Mouse (Mus musculus): Measurements from ENCODE around the gene Irgc1.

Gene Irgc1

GRCm38 (mm10) chr7:24472442-24472841 lies 20.3 kb upstream of the Irgc1 start:
- in situ Hi-C loops (cut with MboI) = loop anchor here (5.0 kb wide), 1 partner anchor 35 kb away; no protein-coding TSS in a partner anchor

DNA sequence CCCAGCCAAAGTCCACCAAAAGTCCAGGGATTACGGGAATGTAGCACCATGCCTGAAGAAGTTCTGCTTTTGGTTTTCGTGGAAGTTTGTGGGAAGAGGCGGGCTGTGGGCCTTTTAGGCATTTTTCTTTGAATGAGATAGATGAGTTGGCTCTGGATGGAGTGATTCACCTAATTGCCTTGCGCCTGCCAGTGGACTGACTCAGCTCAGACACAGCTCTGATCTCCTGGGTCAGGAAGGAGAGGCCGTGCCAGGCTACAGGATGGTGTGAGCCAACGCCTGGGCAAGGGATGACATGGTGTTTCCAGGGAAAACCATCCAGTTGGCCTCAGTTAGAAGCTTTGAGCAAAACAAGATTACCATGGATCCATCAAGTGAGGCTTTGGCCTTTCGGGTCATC lies 18.3 kb upstream of the Irgc1 start:
- in situ Hi-C loops (cut with MboI) = loop anchor here (5.0 kb wide), 1 partner anchor 33 kb away; no protein-coding TSS in a partner anchor

DNA sequence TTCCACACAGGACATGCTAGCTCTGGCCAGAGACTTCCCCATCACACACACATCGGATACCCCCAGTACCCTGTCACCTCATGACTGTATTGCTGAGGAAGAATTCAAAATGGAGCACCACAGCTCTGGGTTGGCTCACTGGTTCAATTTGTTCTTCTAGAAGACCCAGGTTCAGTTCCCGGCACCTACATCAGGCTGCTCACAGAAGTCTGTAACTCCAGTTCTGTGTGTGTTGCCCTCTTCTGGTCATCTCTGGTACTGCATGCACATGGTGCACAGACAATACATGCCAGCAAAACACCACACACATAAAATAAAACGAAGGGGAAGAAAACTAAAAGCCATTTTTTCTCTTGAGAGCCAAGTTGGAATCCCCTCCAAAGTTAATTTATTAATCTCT lies 17.0 kb upstream of the Irgc1 start:
- in situ Hi-C loops (cut with MboI) = no loop called here

- in situ Hi-C loops (cut with MboI) = no loop called here
Observed at GRCm38 (mm10) chr7:24467886-24468285, 15.8 kb upstream of the Irgc1 start.

DNA sequence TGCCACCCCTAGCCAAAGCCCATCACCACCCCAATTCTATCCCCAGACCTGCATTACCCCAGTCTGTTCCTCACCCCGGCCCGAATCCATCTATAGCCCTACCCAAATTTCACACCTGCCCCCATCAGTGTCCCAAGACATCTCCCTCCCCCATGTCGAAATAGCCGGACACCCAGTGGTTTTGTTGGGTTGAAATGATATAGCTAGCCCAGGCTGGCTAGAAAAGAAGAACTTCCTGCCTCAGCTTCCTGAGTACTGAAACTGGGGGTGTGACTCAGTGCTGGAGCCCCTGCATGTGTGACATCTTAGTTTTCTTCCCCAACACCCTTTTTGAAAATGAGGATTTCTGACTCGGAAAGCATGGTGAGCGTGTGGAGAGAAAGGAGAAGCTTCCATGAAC lies 14.7 kb upstream of the Irgc1 start:
- in situ Hi-C loops (cut with MboI) = no loop called here

GRCm38 (mm10) chr7:24462388-24463319 lies 10.6 kb upstream of the Irgc1 start, which contains the start of gene Plaur:
Plaur (plus strand) TSS chr7:24462484.
- in situ Hi-C loops (cut with MboI) = no loop called here

- in situ Hi-C loops (cut with MboI) = no loop called here
Observed at GRCm38 (mm10) chr7:24461376-24462051, 9.4 kb upstream of the Irgc1 start.

DNA sequence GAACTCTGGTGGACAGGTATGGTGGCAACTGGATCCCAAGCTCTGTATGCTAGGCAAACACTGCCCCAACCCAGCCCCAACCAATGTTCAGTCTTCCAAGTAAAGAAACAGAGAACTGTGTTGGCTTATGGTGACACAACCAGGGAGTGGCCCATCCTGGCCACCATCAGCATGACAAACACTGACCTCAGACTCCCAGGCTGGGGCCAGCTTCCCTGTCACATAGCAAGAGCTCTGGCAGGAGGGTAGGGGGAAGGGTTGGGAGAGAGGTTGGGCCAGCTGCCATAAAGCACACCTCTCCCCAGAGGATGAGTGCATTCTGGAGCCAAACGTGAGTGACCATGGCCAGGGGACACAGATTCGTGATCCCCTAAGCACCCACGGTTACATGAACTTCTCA lies 7.7 kb upstream of the Irgc1 start:
- in situ Hi-C loops (cut with MboI) = no loop called here

DNA sequence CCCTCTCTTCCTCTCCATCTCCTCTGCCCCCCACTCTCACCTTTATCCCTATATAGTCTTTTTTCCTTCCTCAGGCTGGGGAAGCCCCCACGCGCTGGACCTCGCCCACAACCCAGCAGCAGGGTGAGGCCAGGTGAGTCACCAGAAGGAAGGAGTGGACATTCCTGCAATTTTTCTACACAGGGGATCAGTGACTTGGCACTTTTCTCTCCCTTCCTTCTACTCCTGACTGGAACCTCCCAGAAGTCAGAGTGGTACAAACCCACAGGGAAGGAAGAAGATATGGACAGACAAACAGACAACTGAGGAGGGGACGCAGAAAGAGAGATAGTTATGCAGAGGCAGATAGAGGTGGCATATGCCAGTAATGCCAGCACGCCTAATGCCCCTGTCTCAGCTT lies 7.3 kb upstream of the Irgc1 start:
- in situ Hi-C loops (cut with MboI) = no loop called here

DNA sequence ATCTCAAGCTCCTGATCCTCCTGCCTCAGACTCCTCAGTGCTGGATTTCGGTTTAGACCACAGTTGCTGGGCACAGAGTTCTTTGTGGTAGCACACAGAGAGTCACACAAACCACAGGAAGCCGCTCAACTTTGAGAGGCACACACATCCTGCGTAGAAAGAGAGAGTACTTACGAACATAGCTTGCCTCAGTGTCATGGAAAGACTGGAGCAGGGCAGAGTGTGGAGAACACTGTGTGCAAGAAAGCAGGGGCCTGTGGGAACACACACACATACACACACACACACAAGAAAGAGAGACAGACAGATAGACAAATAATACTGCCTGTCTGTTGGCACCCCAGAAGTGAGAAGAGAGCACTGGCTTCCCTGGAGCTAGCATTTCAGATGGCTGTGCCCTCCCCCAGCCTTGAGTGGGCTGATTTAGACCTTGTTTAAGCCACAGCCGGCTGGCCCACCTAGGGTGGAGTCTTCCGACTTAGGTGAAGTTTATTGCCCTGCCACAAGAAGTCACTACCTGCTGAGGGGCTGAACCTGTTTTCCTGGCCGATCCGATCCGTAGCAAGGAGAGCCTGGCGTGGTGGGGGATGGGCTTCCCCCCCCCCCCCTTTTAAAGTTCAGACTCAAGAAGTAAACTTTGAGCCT lies 5.8 kb upstream of the Irgc1 start:
- in situ Hi-C loops (cut with MboI) = no loop called here

DNA sequence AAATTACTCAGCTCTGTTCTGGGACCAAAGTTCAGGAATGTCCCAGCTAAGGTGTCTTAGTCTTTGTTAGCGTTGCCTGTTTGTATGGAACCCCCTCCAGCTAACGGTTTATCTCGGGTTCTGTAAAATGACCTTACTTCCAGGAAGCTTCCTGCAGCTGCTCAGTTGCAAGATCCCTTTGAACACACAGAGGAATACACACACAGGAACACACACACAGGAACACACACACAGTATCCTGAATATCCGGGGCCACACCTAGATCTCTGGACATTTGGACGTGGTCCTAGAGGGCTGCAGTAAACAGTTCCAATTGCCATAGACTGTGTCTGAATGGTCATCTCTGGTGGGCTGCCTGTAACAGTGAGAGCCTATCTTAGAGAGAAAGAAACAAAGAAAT lies 3.6 kb upstream of the Irgc1 start:
- in situ Hi-C loops (cut with MboI) = no loop called here

- in situ Hi-C loops (cut with MboI) = no loop called here
Observed at GRCm38 (mm10) chr7:24454199-24454598, 2.1 kb upstream of the Irgc1 start.

DNA sequence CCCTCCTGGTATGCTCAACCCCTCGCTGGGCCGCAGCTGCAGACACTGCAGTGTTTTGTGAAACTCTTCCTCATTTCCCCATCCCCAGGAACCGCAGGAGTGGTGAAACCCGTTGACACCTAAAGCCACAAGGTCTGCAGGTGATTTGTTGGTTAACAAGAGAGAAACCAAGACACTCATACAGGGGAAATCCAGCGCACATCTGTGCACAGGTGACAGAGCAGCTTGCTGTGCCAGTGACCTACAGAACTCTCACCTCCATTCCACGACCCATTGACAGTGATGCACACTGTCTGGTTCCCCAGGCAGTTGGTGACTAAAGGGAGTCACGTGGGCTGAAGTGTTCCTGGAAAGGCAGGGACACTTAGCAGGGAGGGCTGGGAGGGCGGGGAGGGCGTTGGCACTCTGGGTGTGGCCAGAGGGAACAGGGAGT lies 1.5 kb downstream of the Irgc1 start:
- in situ Hi-C loops (cut with MboI) = no loop called here

- in situ Hi-C loops (cut with MboI) = no loop called here
Observed at GRCm38 (mm10) chr7:24448782-24449517, 3.1 kb downstream of the Irgc1 start.

DNA sequence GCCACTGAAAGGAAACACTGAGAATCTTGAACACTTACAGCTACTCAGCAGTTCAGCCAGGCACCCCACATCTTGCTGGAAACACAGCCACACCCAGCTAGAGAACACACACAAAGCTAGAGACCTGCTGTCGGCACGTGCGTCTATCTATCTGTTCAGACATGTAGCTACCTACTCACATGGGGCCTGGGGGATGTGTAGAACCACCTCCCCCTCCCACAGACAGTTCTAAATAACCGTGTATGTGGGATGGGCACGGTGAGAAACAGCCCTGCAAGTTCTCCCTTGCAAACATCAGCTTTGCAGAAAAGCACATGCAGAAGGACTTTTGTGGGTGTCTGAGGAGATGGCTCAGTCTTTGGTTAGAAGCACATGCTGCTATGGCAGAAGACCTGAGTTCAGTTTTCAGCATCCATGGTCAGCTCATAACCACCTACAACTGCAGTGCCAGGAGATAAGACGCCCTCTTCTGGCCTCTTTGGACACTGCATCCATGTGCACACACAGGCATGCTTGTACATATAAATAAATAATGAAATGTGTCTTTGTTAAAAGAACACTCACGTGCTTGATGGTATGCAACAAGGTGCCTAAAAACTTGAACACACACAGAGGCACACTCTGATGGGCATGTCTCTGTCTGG lies 5.3 kb downstream of the Irgc1 start:
- in situ Hi-C loops (cut with MboI) = no loop called here

- in situ Hi-C loops (cut with MboI) = no loop called here
Observed at GRCm38 (mm10) chr7:24445266-24445926, 6.7 kb downstream of the Irgc1 start.

GRCm38 (mm10) chr7:24442313-24442712 lies 9.8 kb downstream of the Irgc1 start:
- in situ Hi-C loops (cut with MboI) = no loop called here

GRCm38 (mm10) chr7:24441785-24442184 lies 10.3 kb downstream of the Irgc1 start:
- in situ Hi-C loops (cut with MboI) = no loop called here

- in situ Hi-C loops (cut with MboI) = loop anchor here (5.0 kb wide), 1 partner anchor 32 kb away; no protein-coding TSS in a partner anchor
Observed at GRCm38 (mm10) chr7:24439891-24440290, 12.2 kb downstream of the Irgc1 start.

DNA sequence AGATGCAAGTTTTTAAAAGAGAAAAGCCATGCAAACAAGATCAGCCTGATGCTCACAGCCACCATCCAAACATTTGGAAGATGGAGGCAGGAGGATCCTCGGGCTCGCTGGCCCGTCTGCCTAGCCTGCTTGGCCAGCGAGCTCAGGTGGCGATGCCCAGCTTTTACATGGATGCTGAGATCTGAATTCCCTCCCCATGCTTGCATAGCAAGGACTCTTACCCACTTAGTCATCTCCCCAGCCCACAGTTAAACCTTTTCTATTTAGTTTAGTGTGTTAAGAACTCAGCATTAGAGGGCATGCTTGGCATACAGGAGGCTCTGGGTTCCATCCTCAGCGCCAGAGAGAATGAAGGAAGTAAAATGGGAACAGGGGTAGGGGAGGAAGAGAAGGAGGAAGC lies 12.9 kb downstream of the Irgc1 start:
- in situ Hi-C loops (cut with MboI) = loop anchor here (5.0 kb wide), 1 partner anchor 33 kb away; no protein-coding TSS in a partner anchor

Data from mature B cell (primary cell).